Mouse (Mus musculus) liver, adult 2 months (tissue): ENCODE results near the gene Wscd1. TPM values are rescaled to one million over a fixed set of nuclear protein-coding genes. Genes with fewer than 3 reads are reported as not detected.

Experiments
- DNase-seq: peaks from one replicate; pipeline ENCODE4 v3.0.0-alpha.2; 2011; ENCODE audit warnings: low read depth, low spot score; ENCODE audit errors: extremely low read depth
- H3K27ac ChIP-seq: fragments of 200-500 bp; replicated peaks from 2 replicates; pipeline ENCODE4 v1.5.1; 2012; ENCODE audit warnings: low read depth, mild to moderate bottlenecking, control low read depth, inconsistent platforms, low read length; ENCODE audit not compliant: insufficient read depth
- H3K27me3 ChIP-seq: fragments of 200-500 bp; 2 replicates; pipeline ENCODE4 v1.6.1; 2012; ENCODE audit warnings: mild to moderate bottlenecking, moderate library complexity, low read length, inconsistent platforms; ENCODE audit not compliant: control insufficient read depth, insufficient read depth
- H3K36me3 ChIP-seq: fragments of 200-500 bp; 2 replicates; pipeline ENCODE4 v1.6.1; 2012; ENCODE audit warnings: low read length, inconsistent platforms; ENCODE audit not compliant: control insufficient read depth, insufficient read depth
- H3K4me1 ChIP-seq: fragments of 200-500 bp; 2 replicates; pipeline ENCODE4 v1.6.1; 2011; ENCODE audit warnings: low read length; ENCODE audit not compliant: control insufficient read depth, insufficient read depth
- H3K4me3 ChIP-seq: fragments of 200-500 bp; 2 replicates; pipeline ENCODE4 v1.5.1; 2011; ENCODE audit warnings: low read depth, mild to moderate bottlenecking, control low read depth, low read length, moderate library complexity; ENCODE audit not compliant: insufficient read depth
- H3K79me2 ChIP-seq: fragments of 200-500 bp; 2 replicates; pipeline ENCODE4 v1.6.1; 2012; ENCODE audit warnings: inconsistent platforms, mild to moderate bottlenecking, low read length, moderate library complexity; ENCODE audit not compliant: control insufficient read depth, insufficient read depth
- H3K9ac ChIP-seq: fragments of 200-500 bp; 2 replicates; pipeline ENCODE4 v1.6.1; 2012; ENCODE audit warnings: low read depth, mild to moderate bottlenecking, control low read depth, inconsistent platforms, low read length
- CTCF ChIP-seq: fragments of 200-500 bp; IDR thresholded peaks from 2 replicates; pipeline ENCODE4 v1.5.1; 2011; ENCODE audit warnings: low read depth, low read length, control low read depth
- POLR2A ChIP-seq: fragments of 200-500 bp; IDR thresholded peaks from 2 replicates; pipeline ENCODE4 v1.6.1; 2011; ENCODE audit warnings: low read length, control low read depth; ENCODE audit not compliant: insufficient read depth; ENCODE audit errors: extremely low read depth
- WGBS: fragments of 180-500 bp; shearing (Covaris S2); methylation state at CpG from one replicate; pipeline ENCODE4 v1.1.7; 2018; 5-methylcytosine and 5-hydroxymethylcytosine counted together
- polyA plus RNA-seq: library from polyadenylated mRNA; depleted of rRNA; stranded (reverse); fragments of >200 nt; gene quantifications from 2 replicates; pipeline ENCODE4 v1.2.3, GENCODE M21; 2012
- total RNA-seq: library from RNA; depleted of rRNA; stranded (reverse); fragments of >200 nt; gene quantifications from 2 replicates; pipeline ENCODE4 v1.2.3, GENCODE M21; 2014

Gene Wscd1
- total and polyA plus RNA-seq, 2 experiments = 0.24 to 0.46 TPM

DNA sequence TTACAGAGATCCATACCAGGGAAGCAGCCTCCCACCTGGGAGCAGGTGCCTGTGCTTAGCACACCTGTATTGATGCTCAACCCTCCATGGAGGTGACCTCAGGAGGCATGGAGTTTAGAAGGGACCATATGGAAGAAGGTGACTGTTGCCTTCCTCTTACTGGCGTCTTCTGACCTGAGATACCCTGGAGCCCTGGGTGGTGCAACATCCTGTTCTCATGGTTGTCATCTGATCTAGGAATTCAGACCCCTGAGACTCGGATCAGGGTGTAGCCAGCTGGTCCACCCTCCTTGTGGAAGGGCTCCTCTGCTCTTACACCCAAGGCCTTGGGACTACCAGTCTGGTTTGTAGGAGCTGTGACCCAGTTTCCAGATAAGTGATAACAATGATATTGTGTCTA, 15.0 kb downstream of the Wscd1 start:
- no peaks in the 10 kb centered on the region for H3K4me1 ChIP-seq
- WGBS = 60% methylated on average over 2 of the region's 2 CpGs
- no peak overlapping the region for H3K9ac ChIP-seq
- no peak overlapping the region for H3K27ac ChIP-seq
- no peak overlapping the region for H3K4me3 ChIP-seq
- no peaks in the 10 kb centered on the region for H3K79me2 ChIP-seq
- H3K36me3 ChIP-seq = no peaks in the 10 kb centered on the region
- no peak for DNase-seq
- TF ChIP-seq CTCF (no peak), POLR2A (no peak)
- no peaks in the 10 kb centered on the region for H3K27me3 ChIP-seq

DNA sequence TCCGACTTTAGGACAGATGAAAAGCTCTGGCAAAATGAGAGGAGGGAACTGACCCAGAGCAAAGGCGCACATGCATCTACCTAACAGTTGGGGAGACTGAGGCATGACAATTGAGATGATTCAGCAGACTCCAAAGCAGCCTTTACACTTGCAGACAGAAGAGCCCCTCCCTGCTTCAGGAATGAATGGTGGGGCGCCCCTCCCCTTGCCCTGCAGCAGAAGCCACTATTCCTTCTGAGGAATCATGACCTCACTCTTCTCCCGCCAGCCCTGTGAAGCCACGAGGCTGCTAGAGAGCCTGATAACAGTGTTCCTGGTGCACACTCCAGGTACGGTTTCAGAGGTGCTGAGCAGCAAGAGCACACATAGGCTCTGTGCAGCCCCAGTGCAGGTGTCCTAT, 15.6 kb downstream of the Wscd1 start:
- no peaks in the 10 kb centered on the region for H3K36me3 ChIP-seq
- no peak overlapping the region for H3K4me3 ChIP-seq
- H3K79me2 ChIP-seq = no peaks in the 10 kb centered on the region
- whole genome bisulfite sequencing = 69% methylated on average over 6 of the region's 6 CpGs
- H3K27ac ChIP-seq = no peak overlapping the region
- TF ChIP-seq CTCF = no peak
- no peak for TF ChIP-seq POLR2A
- H3K4me1 ChIP-seq = no peaks in the 10 kb centered on the region
- no peak for DNase-seq
- H3K27me3 ChIP-seq = no peaks in the 10 kb centered on the region
- H3K9ac ChIP-seq = no peak overlapping the region

DNA sequence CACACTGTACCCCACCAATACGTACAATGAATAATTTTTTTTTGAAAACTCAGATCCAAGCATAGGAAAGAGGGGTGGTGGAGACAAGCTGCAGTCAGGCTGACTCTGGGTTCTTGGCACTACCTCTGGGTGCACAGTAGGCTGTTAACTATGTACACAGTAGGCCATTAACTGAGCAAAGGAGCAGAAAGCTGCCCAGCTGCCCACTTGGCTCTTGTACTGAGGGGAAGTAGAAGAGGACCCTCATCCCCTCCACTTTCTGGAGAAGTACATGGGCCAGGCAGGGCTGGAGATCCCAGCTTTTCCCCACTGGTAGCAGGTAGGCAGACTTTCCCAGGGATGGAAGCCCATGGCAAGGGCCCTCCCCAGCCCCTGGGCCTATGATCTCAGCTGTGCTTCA, 16.7 kb downstream of the Wscd1 start:
- Histone ChIP-seq H3K9ac (no peak overlapping the region), H3K4me1 (no peaks in the 10 kb centered on the region), H3K27ac (no peak overlapping the region), H3K27me3 (no peaks in the 10 kb centered on the region), H3K36me3 (no peaks in the 10 kb centered on the region), H3K79me2 (no peaks in the 10 kb centered on the region), H3K4me3 (no peak overlapping the region)
- 87% methylated on average over 1 of the region's 1 CpGs for WGBS
- DNase-seq = no peak
- TF ChIP-seq CTCF (no peak), POLR2A (no peak)

DNA sequence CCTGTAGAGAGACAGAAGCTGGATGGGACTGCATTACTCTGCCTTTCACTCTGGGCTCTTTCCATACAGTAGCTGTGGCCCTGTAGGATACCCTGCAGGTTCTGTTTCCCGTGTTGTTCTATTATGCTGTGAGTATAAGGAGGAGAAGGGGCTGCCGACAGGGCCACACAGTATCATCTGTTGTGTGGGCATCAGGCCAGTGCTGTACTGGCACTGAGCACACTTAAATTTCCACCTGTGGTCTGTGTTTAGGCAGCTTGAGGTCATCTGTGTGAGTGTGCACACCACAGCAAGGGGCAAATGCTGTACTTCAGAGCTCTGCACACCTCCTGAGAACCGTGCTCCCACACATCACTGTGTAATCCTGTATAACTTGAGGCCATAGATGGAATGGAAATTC, 18.0 kb downstream of the Wscd1 start:
- no peaks in the 10 kb centered on the region for H3K79me2 ChIP-seq
- H3K4me1 ChIP-seq = no peaks in the 10 kb centered on the region
- no peaks in the 10 kb centered on the region for H3K27me3 ChIP-seq
- no peak for DNase-seq
- no peak overlapping the region for H3K4me3 ChIP-seq
- no peak overlapping the region for H3K9ac ChIP-seq
- TF ChIP-seq CTCF (no peak), POLR2A (no peak)
- 73% methylated on average over 3 of the region's 3 CpGs for WGBS
- H3K27ac ChIP-seq = no peak overlapping the region
- H3K36me3 ChIP-seq = no peaks in the 10 kb centered on the region

DNA sequence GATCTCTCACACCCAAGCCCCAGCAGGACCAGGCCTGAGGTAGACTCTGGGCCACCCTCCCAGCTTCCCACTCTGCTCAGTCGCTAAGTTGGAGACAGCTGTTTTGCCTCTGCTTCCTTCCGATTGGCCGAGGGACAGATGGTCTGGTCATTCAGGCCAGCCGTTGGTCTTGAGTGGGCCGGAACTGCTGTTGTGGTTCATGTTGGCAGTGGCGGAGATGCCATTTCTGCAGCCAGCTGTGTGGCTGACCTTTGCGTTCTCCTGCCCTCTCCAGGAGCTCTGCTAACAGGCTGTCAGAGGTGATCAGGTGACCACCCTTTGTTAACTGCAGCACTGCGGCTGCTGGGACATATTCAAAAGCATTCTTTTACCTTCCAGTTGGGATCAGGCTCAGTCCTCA, 20.0 kb downstream of the Wscd1 start:
- H3K27me3 ChIP-seq = no peaks in the 10 kb centered on the region
- H3K27ac ChIP-seq = no peak overlapping the region
- no peaks in the 10 kb centered on the region for H3K79me2 ChIP-seq
- H3K4me1 ChIP-seq = no peaks in the 10 kb centered on the region
- 80% methylated on average over 8 of the region's 8 CpGs for WGBS
- no peak for DNase-seq
- no peak overlapping the region for H3K4me3 ChIP-seq
- no peaks in the 10 kb centered on the region for H3K36me3 ChIP-seq
- no peak for TF ChIP-seq CTCF
- TF ChIP-seq POLR2A = no peak
- no peak overlapping the region for H3K9ac ChIP-seq

DNA sequence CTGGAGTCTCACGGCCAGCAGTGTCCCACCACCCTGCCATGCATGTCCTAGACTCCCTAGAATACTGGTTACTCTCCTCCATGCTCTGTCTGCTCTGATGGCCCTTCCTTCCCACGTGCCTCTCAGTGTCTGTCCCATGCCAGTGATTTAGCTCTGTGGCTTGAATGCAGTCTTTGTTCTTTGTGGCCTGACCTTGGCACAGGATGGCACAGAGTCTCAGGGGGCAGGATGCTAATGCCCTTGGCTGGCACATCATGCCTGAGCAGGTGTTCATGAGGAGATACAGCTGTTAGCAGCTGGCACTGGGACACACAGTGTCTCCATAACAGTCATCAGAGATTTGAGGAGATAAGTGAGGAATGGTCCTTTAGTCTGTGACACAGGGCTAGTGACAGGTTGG, 20.8 kb downstream of the Wscd1 start:
- no peak overlapping the region for H3K4me3 ChIP-seq
- no peaks in the 10 kb centered on the region for H3K36me3 ChIP-seq
- no peak overlapping the region for H3K9ac ChIP-seq
- H3K27ac ChIP-seq = no peak overlapping the region
- H3K27me3 ChIP-seq = no peaks in the 10 kb centered on the region
- WGBS = 66% methylated on average over 2 of the region's 2 CpGs
- DNase-seq = no peak
- TF ChIP-seq POLR2A = no peak
- H3K79me2 ChIP-seq = no peaks in the 10 kb centered on the region
- no peaks in the 10 kb centered on the region for H3K4me1 ChIP-seq
